Mouse (Mus musculus) kidney, postnatal 0 days (tissue): ENCODE measurements around the gene Atxn7l1. TPM values are rescaled to one million over a fixed set of nuclear protein-coding genes. Genes with fewer than 3 reads are reported as not detected.

Experiments used
- ATAC-seq: fragments of 200-750 bp; cut with Nextera tagmentation; replicated peaks from 2 replicates; pipeline ENCODE4 v1.8.0; 2017; ENCODE audit warnings: low read depth, moderate number of reproducible peaks, moderate TSS enrichment, moderate library complexity; ENCODE audit not compliant: low FRiP score
- DNase-seq: peaks from one replicate; pipeline ENCODE4 v3.0.0-alpha.2; 2016; ENCODE audit warnings: low spot score
- H3K27ac ChIP-seq: fragments of 300-500 bp; sonication (generic); 2 replicates; pipeline ENCODE4 v1.5.1; 2014; ENCODE audit warnings: mild to moderate bottlenecking
- H3K27me3 ChIP-seq: fragments of 300-500 bp; sonication (generic); 2 replicates; pipeline ENCODE4 v1.6.1; 2014; ENCODE audit warnings: low read length, mixed read lengths; ENCODE audit not compliant: insufficient read depth
- H3K36me3 ChIP-seq: fragments of 300-500 bp; sonication (generic); 2 replicates; pipeline ENCODE4 v1.6.1; 2014; ENCODE audit warnings: low read length, mixed read lengths; ENCODE audit not compliant: insufficient read depth
- H3K4me1 ChIP-seq: fragments of 300-500 bp; sonication (generic); replicated peaks from 2 replicates; pipeline ENCODE4 v1.6.1; 2014; ENCODE audit warnings: antibody characterized with exemption, low read length, mixed read lengths; ENCODE audit not compliant: insufficient read depth
- H3K4me2 ChIP-seq: fragments of 300-500 bp; sonication (generic); 2 replicates; pipeline ENCODE4 v1.6.1; 2014; ENCODE audit warnings: mild to moderate bottlenecking, low read length, moderate library complexity, mixed read lengths
- H3K4me3 ChIP-seq: fragments of 300-500 bp; sonication (generic); replicated peaks from 2 replicates; pipeline ENCODE4 v1.5.1; 2014; ENCODE audit warnings: low read depth, low read length
- H3K9ac ChIP-seq: fragments of 300-500 bp; sonication (generic); 2 replicates; pipeline ENCODE4 v1.6.1; 2014; ENCODE audit warnings: low read depth, low read length
- H3K9me3 ChIP-seq: fragments of 300-500 bp; sonication (generic); replicated peaks from 2 replicates; pipeline ENCODE4 v1.6.1; 2016; ENCODE audit warnings: low read length, inconsistent platforms, mixed read lengths
- CTCF ChIP-seq: IDR thresholded peaks from 2 replicates; pipeline ENCODE4 v1.5.1; 2016; ENCODE audit warnings: antibody characterized with exemption, low read depth, mild to moderate bottlenecking, moderate library complexity
- WGBS: fragments of 180-500 bp; shearing (Covaris S2); extraction: QIAGEN DNeasy Blood & Tissue Kit; methylation state at CpG from one replicate; pipeline ENCODE4 v1.1.7; 2014; 5-methylcytosine and 5-hydroxymethylcytosine counted together
- polyA plus RNA-seq: library from polyadenylated mRNA; unstranded; fragments of >200 nt; fragmentation: Nextera tagmentation; extraction: Ambion mirVana; gene quantifications from 2 replicates; pipeline ENCODE4 v1.2.1, GENCODE M21; 2015

Atxn7l1 gene
- polyA plus RNA-seq, 1 experiment from 2014 or later = 9.3 TPM

DNA sequence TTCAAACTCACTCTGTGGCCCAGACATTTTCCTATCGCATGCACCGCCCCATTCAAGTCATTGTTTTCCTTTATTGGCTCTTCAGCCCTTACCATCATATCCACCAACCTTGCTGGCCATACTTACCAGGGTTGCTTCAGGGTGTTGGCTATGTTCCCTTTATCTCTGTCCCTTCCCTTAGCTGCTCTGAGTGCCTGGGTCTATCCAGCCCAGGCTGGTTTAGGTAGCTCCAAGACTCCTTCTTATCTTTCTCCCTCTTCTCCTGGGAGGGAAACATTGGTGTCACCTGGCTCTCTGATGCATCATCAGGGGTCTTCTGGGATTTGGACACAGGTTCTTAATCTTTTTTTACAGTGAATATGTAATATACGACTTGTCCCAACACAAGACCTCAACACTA lies 36.6 kb downstream of the Atxn7l1 start:
- Histone ChIP-seq H3K4me3 (no peak overlapping the region), H3K4me1 (0 out of 2 replicates have a peak, but pooled peaks cover 2% of the 10 kb centered on the region), H3K27me3 (no peaks in the 10 kb centered on the region), H3K9me3 (no peaks in the 10 kb centered on the region), H3K4me2 (no peak overlapping the region), H3K36me3 (no peaks in the 10 kb centered on the region), H3K9ac (no peak overlapping the region), H3K27ac (no peak overlapping the region)
- no peak for DNase-seq
- 95% methylated on average over 3 of the region's 3 CpGs for WGBS
- TF ChIP-seq CTCF = no peak
- no peak for ATAC-seq

DNA sequence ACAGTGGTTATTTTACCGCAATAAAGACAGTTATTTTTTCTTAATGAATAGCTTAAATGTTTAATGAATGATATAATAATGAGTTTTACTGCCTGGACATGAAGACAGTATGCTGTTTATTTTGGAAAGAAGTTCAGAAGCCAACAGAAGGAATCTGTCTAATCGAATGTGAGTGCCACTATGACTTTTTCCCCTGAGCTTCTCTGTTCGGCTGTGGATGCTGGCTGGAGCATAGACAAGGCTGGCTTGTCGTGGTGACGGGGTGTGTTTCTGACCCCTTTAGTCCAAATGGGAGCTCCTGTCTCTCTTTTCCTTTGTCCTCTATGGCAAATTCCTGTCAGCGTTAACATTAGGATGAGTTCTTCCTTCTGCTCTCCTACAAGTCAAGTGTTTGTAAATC lies 37.6 kb downstream of the Atxn7l1 start:
- no peak overlapping the region for H3K4me2 ChIP-seq
- H3K9ac ChIP-seq = no peak overlapping the region
- 55% methylated on average over 6 of the region's 6 CpGs for WGBS
- ATAC-seq (no peak), DNase-seq (peak; percentile 78)
- 0 out of 2 replicates have a peak, but pooled peaks cover 2% of the 10 kb centered on the region for H3K4me1 ChIP-seq
- no peak overlapping the region for H3K4me3 ChIP-seq
- H3K36me3 ChIP-seq = no peaks in the 10 kb centered on the region
- no peaks in the 10 kb centered on the region for H3K9me3 ChIP-seq
- H3K27me3 ChIP-seq = no peaks in the 10 kb centered on the region
- no peak overlapping the region for H3K27ac ChIP-seq
- no peak for TF ChIP-seq CTCF

DNA sequence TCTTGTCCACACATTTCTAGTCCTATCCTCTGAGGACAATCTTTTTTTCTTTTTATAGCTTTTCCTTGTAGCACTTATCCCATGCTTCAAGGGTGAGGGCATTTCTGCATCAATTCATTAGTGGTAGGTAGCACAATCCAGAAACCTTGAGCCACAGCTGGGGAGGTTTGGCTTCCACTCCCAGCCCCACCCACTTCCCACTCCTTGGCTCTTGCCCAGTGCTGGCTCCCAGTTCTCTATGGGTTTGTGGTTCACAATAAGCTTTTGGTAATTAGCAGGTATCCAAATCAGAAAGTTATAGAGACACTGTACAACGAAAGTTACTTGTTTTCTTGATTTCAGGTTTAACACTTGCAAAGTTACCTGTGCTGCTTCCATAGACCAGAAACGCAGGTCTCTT lies 38.8 kb downstream of the Atxn7l1 start:
- no peak overlapping the region for H3K4me2 ChIP-seq
- 0 out of 2 replicates have a peak, but pooled peaks cover 2% of the 10 kb centered on the region for H3K4me1 ChIP-seq
- H3K27me3 ChIP-seq = no peaks in the 10 kb centered on the region
- no peak overlapping the region for H3K27ac ChIP-seq
- H3K36me3 ChIP-seq = no peaks in the 10 kb centered on the region
- no peak overlapping the region for H3K9ac ChIP-seq
- H3K9me3 ChIP-seq = no peaks in the 10 kb centered on the region
- H3K4me3 ChIP-seq = no peak overlapping the region
- no peak for TF ChIP-seq CTCF
- ATAC-seq (no peak), DNase-seq (no peak)
- 89% methylated on average over 2 of the region's 2 CpGs for WGBS

DNA sequence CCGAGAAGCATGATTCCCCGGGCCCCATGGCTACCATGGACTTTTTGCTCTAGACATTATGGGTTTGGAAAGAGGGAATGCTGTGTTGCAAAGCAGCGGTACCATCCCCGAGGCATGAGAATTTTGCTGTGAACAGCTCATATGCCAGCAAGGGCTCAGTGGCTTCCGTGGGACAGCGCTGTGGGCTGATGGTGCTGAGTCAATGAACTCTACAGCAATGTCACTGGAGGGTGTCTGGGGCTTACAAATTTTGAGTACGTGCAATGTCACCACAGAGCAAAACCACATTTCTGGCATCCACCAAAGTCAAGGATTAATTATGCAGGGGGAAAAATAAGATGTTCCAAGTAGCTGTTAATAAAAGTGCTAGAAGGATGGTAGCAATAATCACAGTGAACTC lies 42.6 kb downstream of the Atxn7l1 start:
- H3K4me3 ChIP-seq = no peak overlapping the region
- no peak overlapping the region for H3K4me2 ChIP-seq
- no peak overlapping the region for H3K27ac ChIP-seq
- WGBS = 90% methylated on average over 7 of the region's 7 CpGs
- H3K36me3 ChIP-seq = no peaks in the 10 kb centered on the region
- DNase-seq (no peak), ATAC-seq (no peak)
- H3K9ac ChIP-seq = no peak overlapping the region
- no peaks in the 10 kb centered on the region for H3K9me3 ChIP-seq
- H3K27me3 ChIP-seq = no peaks in the 10 kb centered on the region
- H3K4me1 ChIP-seq = no peaks in the 10 kb centered on the region
- TF ChIP-seq CTCF = no peak

DNA sequence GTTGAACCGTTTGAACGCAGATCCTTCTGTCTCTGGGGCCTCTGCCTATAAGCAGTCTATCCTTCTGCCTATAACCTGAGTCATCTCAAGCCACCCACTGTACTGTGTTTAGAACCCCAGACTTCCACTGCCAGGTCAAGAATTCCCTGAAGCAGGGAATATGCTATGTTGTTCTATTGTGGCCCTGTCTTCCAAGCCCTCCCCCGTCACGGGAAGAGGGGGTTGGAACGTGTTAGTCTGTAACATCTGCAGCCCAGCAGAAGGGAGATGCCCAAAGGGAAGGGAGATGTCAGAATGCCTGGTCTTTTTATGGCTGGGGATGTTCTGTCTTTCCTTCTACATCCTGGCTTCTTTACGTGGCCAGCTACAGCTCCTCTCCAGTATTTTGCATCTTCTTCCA lies 43.1 kb downstream of the Atxn7l1 start:
- Histone ChIP-seq H3K36me3 (no peaks in the 10 kb centered on the region), H3K4me1 (no peaks in the 10 kb centered on the region), H3K4me2 (no peak overlapping the region), H3K27me3 (no peaks in the 10 kb centered on the region), H3K9ac (no peak overlapping the region), H3K27ac (no peak overlapping the region), H3K4me3 (no peak overlapping the region), H3K9me3 (no peaks in the 10 kb centered on the region)
- ATAC-seq = no peak
- 55% methylated on average over 6 of the region's 6 CpGs for WGBS
- no peak for DNase-seq
- no peak for TF ChIP-seq CTCF

DNA sequence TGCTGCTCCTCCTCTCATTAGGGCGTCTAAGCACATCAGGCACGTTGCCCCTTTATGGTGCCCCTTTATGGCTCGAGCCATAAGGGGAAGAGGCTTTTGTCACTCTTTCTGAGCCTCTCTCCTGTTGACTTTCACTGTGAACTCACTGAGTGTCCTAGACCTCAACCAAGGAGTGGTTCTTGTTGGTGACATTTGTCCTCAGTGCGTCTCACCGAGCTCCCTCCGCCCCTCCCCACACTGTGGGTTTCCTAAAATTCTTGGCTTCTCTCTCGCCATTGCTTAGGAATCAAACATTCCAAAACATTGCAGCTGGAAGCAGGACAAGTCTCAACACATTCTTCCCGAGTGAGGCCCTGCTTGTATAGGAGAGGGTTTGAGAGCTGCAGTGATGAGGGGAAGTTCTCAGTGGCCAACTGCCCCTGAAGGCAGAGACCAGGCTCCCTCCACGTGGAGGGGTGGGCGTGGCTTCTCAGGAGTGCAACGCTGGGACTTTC lies 46.0 kb downstream of the Atxn7l1 start:
- no peak for ATAC-seq
- Histone ChIP-seq H3K9ac (no peak overlapping the region), H3K36me3 (no peaks in the 10 kb centered on the region), H3K27ac (no peak overlapping the region), H3K4me3 (no peak overlapping the region), H3K4me2 (peak overlapping the region; percentile 1; the same call in 1 of the 2 replicates), H3K27me3 (no peaks in the 10 kb centered on the region), H3K4me1 (no peaks in the 10 kb centered on the region), H3K9me3 (no peaks in the 10 kb centered on the region)
- TF ChIP-seq CTCF = no peak
- DNase-seq = peak; percentile 91
- 22% methylated on average over 11 of the region's 11 CpGs for WGBS

DNA sequence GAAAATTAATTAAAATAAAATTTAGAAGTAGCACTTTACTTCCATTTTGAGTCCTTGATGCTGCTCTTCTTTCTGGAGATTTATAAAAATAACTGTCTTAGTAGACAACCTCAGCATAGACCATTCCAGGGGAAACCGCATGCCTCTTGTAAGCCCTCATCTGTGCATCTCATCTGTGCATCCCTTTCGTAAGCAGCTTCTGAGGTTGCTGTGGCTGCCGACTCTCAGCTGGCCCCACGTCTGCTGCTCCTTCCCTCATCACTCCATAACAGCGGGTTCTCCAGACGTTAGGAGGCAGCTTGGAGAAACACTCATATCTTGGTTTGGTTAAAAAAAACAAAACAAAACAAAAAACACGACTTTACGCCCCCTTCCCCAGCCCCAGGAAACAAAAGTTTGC lies 47.7 kb downstream of the Atxn7l1 start:
- H3K4me3 ChIP-seq = no peak overlapping the region
- TF ChIP-seq CTCF = no peak
- DNase-seq (no peak), ATAC-seq (no peak)
- WGBS = 53% methylated on average over 8 of the region's 8 CpGs
- no peaks in the 10 kb centered on the region for H3K9me3 ChIP-seq
- no peak overlapping the region for H3K4me2 ChIP-seq
- H3K36me3 ChIP-seq = no peaks in the 10 kb centered on the region
- no peak overlapping the region for H3K27ac ChIP-seq
- H3K27me3 ChIP-seq = no peaks in the 10 kb centered on the region
- no peaks in the 10 kb centered on the region for H3K4me1 ChIP-seq
- H3K9ac ChIP-seq = no peak overlapping the region
